Mouse (Mus musculus) megakaryocyte, adult 5-6 weeks (primary cell): ENCODE measurements at regions not wholly inside any gene's neighbourhood (a gene's known extent, or its start where the extent isn't known, plus 50 kb on each side); places are given as distances from the start of the nearest gene placed in this dataset.

Experiments used
- ATAC-seq: 2 replicates; pipeline ENCODE4 v1.8.0; 2016; ENCODE audit warnings: mild to moderate bottlenecking, inconsistent platforms; ENCODE audit not compliant: poor library complexity, severe bottlenecking

DNA sequence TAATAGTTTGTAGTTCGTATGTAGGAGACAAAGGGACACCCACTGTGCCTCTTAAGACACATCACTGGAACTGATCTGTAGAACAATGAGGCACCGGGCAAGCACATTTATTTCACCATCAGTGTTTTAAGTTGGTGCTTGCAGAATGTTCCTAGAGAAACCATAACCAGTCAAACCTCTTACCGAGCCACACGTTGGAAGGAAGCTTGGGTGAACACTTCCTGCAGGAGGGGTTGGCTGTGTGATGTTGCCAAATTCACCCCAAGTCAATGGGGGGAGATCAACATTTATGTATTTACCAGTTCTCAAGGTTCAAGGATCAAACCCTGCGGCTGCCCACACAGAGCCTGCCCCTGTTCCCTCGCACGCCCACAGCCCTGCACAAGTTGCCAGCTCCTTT is 214.0 kb upstream of the A230072I06Rik start:
- ATAC-seq: no peak

GRCm38 (mm10) chr8:12066454-12066853 is 212.2 kb upstream of the A230072I06Rik start:
- ATAC-seq: no peak

DNA sequence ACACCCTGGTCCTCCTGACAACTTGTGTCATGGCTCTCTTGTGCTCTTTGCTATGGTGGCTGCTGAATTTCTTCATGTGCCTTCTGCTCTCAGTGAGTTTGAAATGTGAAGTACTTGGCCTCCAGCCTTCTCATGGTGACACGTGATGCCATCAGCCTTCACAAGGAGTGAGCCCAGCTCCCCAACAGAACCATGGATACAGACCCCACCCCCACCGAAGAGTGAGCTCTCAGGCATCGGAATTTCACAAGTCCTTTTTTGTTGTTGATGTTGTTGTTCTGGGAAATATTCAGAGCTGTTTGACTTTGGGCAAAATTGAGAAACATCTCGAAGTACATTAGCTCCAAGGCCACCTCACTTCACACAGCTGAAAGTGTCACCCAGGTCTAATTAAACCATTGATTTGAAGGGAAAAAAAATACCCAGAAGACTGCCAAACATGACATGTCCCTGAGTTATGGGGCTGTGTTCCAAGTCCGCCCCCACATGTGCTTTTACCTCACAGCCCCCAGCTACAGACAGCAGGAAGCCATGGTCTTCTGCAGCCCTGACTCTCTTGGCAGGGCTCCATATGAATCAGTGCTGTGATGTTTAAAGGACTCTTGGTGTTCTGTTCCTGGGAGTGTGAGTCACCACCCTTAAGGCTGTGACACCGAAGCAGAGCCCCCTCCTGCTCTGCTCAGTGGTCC is 205.2 kb upstream of the A230072I06Rik start:
- ATAC-seq: no peak

GRCm38 (mm10) chr8:12075943-12076342 is 202.7 kb upstream of the A230072I06Rik start:
- ATAC-seq: no peak

- no peak for ATAC-seq
These were observed 201.7 kb upstream of the A230072I06Rik start for GRCm38 (mm10) chr8:12076811-12077375.

DNA sequence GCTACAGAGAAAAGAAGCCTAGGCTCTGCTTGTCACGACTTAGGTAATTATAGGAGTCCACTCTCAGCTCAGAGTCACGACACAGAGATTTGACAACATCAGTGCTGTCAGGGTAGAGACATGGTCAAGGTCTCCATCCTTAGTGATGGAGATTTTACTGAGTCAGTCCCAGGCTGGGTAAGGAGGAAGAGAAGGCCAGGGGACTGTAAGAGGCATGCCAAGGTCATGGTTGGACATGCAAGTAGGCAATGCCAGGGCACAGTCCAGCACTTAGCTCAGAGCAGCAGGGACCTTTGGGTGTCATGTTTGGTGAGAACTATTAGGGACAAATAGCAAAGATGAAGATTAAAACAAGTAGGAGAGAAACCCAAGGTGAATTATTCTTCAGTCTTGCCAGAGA is 200.7 kb upstream of the A230072I06Rik start:
- ATAC-seq: no peak

- no peak for ATAC-seq
These were observed 199.7 kb upstream of the A230072I06Rik start for GRCm38 (mm10) chr8:12078679-12079566.

DNA sequence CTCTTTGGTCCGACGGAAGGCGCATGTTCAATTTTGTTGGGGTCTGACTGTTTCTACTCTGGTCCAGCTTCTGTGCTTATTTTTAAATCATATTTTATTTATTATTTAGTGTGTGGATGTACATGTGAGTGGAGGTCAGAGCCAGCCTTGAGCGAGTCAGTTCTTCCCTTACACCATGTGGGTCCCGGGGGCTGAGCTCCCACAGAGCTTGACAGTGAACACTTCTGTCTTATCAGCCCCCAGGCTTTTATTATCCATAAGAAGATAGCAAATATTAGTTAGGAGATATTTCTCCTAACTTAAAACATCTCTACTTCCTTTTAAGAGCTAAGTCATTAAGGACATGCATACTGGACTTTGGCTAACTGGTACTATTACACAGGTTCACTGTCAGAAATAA is 197.1 kb upstream of the A230072I06Rik start:
- no peak for ATAC-seq

GRCm38 (mm10) chr8:12087192-12087800 is 191.3 kb upstream of the A230072I06Rik start:
- ATAC-seq: no peak

GRCm38 (mm10) chr8:12100145-12100544 is 178.5 kb upstream of the A230072I06Rik start:
- ATAC-seq: no peak

DNA sequence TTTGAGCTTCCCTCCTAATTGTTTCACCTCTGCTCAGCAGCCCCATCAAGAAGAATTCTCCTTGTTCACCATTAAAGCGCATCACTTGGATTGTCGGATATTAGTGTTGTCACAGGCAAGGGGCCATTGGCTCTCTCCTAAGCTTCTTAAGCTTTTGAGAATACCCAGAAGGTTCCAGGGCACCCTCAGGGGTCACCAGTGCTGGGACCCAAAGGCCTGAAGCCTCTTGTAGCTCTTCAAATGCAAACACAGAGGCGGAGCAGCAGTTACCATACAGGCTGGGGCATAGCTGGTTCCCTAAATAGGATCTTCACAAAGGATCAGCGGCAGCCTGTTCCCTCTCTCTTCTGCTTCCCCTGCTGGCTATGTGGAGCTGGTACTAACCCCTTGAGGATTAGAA is 175.3 kb upstream of the A230072I06Rik start:
- ATAC-seq: no peak

- no peak for ATAC-seq
These were observed 173.3 kb upstream of the A230072I06Rik start for GRCm38 (mm10) chr8:12105106-12105901.

DNA sequence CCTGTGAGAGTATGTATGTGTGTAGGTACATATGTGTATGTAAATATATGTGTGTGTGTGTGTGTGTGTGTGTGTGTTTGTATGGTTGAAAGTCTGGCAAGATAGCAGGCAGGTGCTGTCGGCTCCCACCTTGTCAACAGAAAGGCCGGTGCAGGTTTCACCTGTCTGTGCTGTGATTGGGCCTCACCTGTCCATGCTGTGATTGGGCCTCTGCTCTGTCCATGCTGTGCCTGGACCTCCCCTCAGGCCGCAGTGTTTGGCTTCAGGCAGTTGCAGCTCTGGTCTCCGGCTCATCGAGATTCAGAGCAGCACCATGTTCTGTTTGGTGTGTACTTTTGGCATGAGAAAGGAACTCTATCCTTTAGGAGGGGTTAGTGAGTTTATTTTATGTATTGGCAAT is 170.0 kb upstream of the A230072I06Rik start:
- no peak for ATAC-seq

DNA sequence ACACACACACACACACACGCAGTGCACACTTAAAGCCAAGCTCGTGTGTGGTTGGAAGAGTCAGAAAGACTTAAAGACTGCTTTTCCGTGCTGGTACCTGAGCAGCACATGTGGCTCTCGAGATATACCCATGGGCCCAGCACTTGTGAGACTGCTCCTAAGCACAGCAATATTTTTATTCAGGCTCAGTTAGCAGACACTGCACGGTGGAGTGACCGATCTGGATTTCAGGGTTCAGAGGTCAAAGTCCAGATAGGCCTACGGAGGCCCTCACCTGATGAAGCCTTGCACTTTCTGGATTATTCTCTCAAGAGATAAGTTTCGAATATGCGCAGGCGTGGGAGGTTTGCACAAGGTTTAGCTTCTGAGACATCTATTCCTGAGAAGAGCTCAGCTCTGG is 167.0 kb upstream of the A230072I06Rik start:
- no peak for ATAC-seq

GRCm38 (mm10) chr8:12113023-12113422 is 165.6 kb upstream of the A230072I06Rik start:
- ATAC-seq: no peak

- ATAC-seq: no peak
These were observed 152.1 kb upstream of the A230072I06Rik start for GRCm38 (mm10) chr8:12126374-12127001.

DNA sequence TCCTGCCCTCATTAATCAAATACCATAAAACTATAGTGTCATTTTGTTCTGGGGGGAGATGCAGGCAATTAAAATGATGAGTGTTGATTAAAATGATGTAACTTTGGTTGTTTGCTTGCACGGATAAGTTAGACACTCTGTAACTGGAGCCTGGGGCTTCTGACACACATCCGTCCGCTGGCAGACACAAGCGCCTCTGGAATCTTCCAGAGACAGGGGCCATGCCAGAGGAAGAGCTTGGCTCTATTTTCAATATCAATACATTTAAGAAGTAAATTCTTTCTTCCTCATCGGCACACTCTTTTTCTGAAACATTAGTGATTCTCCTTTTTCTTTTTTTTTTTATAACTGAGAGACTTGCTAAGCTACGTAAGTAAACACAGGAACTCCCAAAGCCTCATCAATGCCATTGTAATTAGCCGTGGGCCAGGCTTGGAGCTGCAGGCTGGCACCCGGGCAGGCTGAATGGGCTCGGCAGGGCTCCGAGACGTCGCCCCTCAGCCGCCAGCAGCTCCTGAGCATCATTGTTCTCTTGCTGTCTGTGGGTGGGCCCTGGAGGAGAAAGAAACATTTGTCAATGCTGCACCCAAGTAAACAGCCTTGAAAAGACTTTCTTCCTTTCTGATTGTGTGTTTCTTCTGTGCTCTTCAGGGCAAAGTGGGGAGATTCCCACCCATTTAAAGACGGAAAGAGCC is 151.4 kb upstream of the A230072I06Rik start:
- no peak for ATAC-seq

GRCm38 (mm10) chr8:12127801-12128490 is 150.7 kb upstream of the A230072I06Rik start:
- ATAC-seq: no peak

- no peak for ATAC-seq
These were observed 148.0 kb upstream of the A230072I06Rik start for GRCm38 (mm10) chr8:12130591-12130990.
